Mouse (Mus musculus) embryonic fibroblast, embryonic 13.5 days (primary cell): ENCODE measurements around the gene Tbc1d21. TPM values are rescaled to one million over a fixed set of nuclear protein-coding genes. Genes with fewer than 3 reads are reported as not detected.

Source experiments
- H3K27ac ChIP-seq: 2 replicates; pipeline ENCODE4 v1.5.1; 2012; ENCODE audit warnings: low read length, control low read depth, inconsistent platforms; ENCODE audit not compliant: insufficient read depth
- H3K4me1 ChIP-seq: 2 replicates; pipeline ENCODE4 v1.6.1; 2011; ENCODE audit warnings: low read length; ENCODE audit not compliant: control insufficient read depth, insufficient read depth
- H3K4me3 ChIP-seq: 2 replicates; pipeline ENCODE4 v1.5.1; 2011; ENCODE audit warnings: mild to moderate bottlenecking, control low read depth, low read length; ENCODE audit not compliant: insufficient read depth
- CTCF ChIP-seq: IDR thresholded peaks from 2 replicates; pipeline ENCODE4 v1.5.1; 2011; ENCODE audit warnings: mild to moderate bottlenecking, control low read depth, low read length, moderate library complexity, borderline replicate concordance; ENCODE audit not compliant: insufficient read depth
- POLR2A ChIP-seq: IDR thresholded peaks from 2 replicates; pipeline ENCODE4 v1.6.1; 2011; ENCODE audit warnings: low read depth, mild to moderate bottlenecking, control low read depth, low read length, moderate library complexity
- polyA plus RNA-seq: library from polyadenylated mRNA; stranded (reverse); fragments of >200 nt; gene quantifications from 2 replicates; pipeline ENCODE4 v1.2.4, GENCODE M21; 2011; ENCODE audit warnings: low read depth; ENCODE audit not compliant: missing spikeins, insufficient read length

Gene Tbc1d21
- not detected in 2 replicates for polyA plus RNA-seq

DNA sequence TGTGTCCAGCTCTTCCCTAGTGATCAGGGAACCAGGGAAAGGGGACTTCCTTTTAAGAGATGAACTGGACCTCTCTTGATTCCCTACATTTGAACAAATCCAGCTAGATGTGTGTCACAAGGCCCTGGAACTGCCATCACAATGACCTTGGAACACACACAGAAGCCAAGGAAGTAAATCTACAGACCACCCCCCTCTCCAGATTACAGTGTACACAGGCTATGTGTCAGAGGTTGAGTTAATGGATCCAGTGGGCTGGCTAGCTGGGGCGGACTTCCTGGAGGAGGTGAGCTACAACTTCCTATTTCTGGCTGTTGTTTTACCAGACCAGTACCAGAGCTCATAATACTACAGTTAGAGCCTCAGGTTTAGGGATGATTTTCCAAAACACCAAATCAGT, at the start of gene Tbc1d21:
Gene Tbc1d21, minus strand, starts transcription at position 101 of the 400 bp plus-strand sequence.
- no peak for TF ChIP-seq CTCF
- no peak for TF ChIP-seq POLR2A
- no peak within 1 kb of the TSS for H3K4me3 ChIP-seq
- H3K27ac ChIP-seq: no peak within 1 kb of the TSS
- H3K4me1 ChIP-seq: no peaks in the 10 kb centered on the region

DNA sequence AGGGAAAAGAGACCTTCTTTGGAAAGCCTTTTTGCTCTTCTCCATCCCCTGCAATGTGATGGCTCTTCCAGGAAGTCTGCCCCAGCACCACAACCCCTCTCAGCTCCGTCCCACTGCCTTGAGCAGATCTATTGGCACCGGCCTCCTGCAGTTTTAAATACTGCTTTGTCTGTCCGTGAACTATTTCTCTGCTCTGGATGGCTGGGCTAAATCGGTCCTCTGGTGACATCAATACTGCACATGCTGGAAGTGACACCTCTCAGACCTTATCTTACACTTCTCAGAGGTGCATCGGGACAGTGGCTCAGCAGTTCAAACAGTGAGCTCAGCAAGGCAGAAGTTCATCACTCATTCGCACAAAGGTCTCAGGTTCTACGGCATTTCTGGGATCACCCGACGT, 41.3 kb upstream of the Tbc1d21 start:
- Histone ChIP-seq H3K4me1 (no peaks in the 10 kb centered on the region), H3K4me3 (no peak overlapping the region), H3K27ac (no peak overlapping the region)
- TF ChIP-seq POLR2A: no peak
- no peak for TF ChIP-seq CTCF

DNA sequence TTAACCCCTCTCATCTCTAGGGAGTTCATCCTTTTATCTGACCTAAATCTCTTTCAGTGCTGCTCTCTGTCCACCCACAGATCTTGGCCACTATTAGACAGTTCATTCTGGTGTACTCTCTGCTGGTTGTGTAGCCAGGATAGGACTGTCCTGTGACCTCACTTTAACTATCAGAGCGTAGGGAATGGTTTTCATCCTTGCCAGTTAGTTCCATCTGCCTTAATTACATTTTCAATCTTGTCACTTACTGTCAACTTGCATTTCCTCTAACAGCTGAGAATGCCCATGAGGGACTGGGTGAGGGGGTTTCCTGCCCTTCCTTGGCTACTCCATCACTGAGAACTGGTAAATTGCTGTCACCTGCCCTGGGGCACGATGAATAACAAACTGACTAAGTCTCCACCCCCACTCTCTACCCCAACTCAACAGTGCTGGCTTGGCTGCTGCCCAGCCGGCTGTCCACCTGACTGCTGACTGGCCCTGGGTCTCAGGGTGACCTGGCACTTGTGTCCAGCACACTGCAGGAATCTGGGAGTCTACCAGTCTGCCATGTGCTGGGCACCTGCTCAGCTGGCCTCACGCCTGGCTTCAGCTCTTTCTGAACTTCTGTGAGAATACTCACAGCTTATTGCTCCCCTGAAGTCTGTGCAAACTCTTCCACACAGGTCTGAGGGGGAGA, 39.9 kb upstream of the Tbc1d21 start:
- Histone ChIP-seq H3K4me1 (no peaks in the 10 kb centered on the region), H3K27ac (no peak overlapping the region), H3K4me3 (no peak overlapping the region)
- no peak for TF ChIP-seq CTCF
- TF ChIP-seq POLR2A: no peak

DNA sequence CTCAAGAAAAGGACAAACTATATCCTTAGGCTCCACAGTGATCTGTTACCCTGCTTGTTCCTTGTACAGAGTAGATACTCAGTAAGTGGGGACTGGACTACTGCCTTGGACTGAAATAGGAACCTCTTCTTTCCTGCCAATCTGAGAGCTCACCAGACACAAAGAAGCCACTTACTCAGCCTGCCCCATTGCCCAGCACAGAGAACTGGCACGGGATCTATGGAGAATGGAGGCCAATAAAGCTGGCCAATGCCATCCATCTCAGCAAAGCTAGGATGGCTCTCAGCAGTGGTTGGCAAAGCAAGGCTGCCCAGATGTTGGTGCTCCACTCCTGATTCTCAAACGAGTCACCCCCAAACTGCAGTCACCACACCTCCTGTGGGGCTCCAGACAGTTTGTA, 39.0 kb upstream of the Tbc1d21 start:
- no peak overlapping the region for H3K4me3 ChIP-seq
- no peaks in the 10 kb centered on the region for H3K4me1 ChIP-seq
- no peak for TF ChIP-seq CTCF
- no peak for TF ChIP-seq POLR2A
- no peak overlapping the region for H3K27ac ChIP-seq

DNA sequence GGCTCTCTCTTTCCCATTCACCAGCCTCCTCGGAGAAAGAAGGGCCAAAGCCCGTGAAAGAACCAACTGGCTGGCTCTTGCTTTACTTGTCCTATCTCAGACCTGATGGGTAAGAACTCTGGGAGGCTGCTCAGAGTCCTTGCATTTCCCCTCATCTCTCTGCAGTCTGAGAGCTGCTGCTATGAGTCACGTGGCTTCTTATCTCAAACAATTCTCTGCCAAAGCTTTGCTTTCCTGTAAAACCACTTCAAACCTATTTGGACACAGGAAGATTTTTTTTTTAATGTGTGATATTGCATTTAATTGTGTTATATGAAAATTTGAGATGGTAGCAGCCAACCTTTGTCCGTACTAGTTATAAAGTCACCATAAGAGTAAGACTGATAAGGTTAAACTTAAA, 34.2 kb upstream of the Tbc1d21 start:
- TF ChIP-seq CTCF: no peak
- TF ChIP-seq POLR2A: no peak
- Histone ChIP-seq H3K4me1 (no peaks in the 10 kb centered on the region), H3K27ac (no peak overlapping the region), H3K4me3 (no peak overlapping the region)

DNA sequence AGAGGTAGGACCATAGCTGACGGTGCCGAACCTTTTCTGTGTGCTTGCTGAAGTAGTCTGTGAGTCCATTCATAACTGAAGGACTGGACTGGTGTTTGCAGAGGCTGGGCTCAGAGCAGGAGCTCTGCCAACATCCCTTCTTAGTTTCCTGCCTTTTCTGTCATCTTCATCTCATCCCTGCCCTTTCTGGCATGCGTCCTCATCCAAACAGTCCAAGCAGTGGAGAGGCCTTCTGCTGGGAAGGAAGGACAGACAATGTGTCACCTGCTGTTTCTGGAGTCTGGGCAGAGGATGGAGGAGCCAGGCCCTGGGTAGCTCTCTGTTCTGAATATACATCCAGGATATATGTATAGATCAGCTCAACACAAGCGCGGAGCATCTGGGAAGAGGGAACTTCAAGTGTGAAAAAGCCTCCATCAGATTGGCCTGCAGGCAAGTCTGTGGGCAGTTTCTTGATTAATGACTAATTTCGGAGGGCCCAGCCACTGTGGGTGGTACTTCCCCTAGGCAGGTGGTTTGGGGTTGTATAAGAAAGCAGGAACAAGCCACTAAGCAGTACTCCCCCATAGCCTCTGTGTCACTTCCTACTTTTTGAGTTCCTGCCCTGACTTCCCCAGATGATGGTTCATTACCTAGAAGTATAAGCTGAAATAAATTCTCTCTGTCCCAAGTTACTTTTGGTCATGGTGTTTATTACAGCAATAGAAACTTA, 31.3 kb upstream of the Tbc1d21 start:
- H3K27ac ChIP-seq: no peak overlapping the region
- no peaks in the 10 kb centered on the region for H3K4me1 ChIP-seq
- no peak overlapping the region for H3K4me3 ChIP-seq
- TF ChIP-seq CTCF: no peak
- no peak for TF ChIP-seq POLR2A

DNA sequence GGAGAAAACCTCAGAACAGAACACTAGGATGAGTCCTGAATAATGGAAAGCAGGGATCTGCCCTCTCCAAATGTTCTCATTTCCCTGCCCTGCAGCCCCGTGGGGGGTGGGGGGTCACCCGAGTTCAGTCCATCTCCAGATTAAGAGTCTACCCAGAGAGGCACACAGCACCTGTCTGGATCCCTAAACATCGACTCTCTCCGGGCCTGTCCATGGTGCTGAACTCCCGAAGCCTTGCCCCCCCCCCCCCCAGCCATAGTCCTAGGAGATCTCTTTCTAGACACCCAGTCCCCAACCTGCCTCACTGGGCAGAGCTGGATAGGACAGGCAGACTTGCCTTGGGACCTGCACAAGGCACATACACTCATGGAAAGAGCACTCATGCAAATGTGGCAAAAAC, 29.4 kb upstream of the Tbc1d21 start:
- TF ChIP-seq POLR2A: no peak
- TF ChIP-seq CTCF: no peak

DNA sequence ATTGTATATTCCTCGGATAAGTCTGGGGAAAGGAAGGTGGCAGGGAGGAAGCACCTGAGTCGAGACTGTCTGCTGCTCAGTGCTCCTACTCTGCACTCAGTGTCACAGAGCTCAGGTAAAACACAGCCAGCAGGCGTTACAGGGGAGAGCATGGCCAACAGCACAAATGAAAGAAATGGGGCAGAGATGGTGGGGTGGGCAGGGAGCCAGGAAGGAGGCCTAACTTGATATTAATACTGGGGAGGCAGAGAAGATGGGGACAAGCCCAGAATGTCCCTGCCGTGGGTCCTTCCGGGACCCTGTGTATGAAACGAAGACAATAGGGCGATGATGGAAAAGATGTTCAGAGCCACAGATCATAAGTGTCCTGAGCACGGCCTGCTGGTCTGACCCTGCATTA, 24.4 kb upstream of the Tbc1d21 start:
- Histone ChIP-seq H3K4me1 (no peaks in the 10 kb centered on the region), H3K4me3 (no peak overlapping the region), H3K27ac (no peak overlapping the region)
- TF ChIP-seq CTCF (no peak), POLR2A (no peak)

More for the DNA sequence above, 29.4 kb upstream of the Tbc1d21 start:
- no peak overlapping the region for H3K4me3 ChIP-seq
- no peaks in the 10 kb centered on the region for H3K4me1 ChIP-seq
- H3K27ac ChIP-seq: no peak overlapping the region

DNA sequence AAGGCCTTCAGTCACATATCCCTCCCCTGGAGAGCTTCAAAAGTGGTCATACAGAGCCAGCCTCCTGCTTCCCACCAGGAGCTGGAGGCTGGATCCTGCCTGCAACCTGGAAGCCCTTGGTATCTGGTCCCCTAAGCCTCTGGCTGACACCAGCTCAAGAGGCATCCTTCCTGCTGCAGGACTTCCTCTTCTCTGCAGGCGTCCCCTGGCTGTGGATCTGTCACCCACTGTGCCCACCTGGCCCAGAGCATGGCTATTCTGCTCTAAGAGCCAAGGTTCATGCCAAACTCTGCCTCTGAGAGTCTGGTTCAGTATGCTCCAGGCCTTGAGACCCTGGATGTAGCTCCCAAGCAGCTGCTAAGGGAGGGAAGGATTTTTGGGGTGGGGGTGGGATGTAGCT, 23.6 kb upstream of the Tbc1d21 start:
- TF ChIP-seq CTCF (no peak), POLR2A (no peak)
- Histone ChIP-seq H3K4me1 (no peaks in the 10 kb centered on the region), H3K27ac (no peak overlapping the region), H3K4me3 (no peak overlapping the region)

DNA sequence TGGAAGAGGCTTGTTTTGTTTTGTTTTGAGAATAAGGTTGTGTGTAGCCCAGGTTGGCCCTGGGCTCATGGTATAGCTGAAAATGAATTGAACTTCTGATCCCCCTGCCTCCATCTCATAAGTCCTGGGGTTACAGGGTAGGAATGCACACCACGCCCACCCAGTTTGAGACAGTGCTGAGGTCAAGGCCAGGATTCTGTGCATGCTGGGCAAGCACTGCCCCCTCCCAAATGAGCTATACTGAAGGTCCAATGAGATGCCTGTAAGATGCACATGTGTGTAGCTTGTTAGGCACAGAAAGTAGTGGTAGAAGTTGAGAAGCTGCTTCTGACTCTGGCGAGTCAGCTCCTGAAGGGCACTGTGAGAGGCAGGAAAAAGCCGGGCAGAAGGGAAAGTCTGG, 18.1 kb upstream of the Tbc1d21 start:
- Histone ChIP-seq H3K27ac (no peak overlapping the region), H3K4me3 (no peak overlapping the region)
- TF ChIP-seq CTCF (no peak), POLR2A (no peak)

DNA sequence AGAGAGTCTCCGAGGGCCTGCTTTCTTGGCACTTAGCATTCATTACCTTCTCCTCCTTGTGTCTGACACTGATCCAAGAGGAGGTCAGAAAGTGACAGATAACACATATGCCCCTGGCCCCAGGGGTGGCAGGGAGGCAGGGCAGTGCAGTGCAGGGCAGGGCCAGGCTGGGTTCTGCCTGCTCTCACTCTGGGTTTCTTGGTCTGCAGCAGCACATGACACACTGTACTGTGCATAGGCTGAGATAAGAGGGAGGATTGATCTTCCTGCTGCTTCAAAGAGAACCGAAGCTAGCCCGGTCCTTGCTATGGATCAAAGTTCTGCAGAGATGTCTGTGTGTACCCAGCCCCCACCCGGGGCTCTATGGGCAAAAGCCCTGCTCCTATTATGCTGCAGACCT, 8.6 kb upstream of the Tbc1d21 start:
- H3K27ac ChIP-seq: no peak overlapping the region
- TF ChIP-seq CTCF: no peak
- no peak overlapping the region for H3K4me3 ChIP-seq
- no peaks in the 10 kb centered on the region for H3K4me1 ChIP-seq

More for the DNA sequence above, 18.1 kb upstream of the Tbc1d21 start:
- no peaks in the 10 kb centered on the region for H3K4me1 ChIP-seq
